Mouse (Mus musculus): Measurements from ENCODE around the gene Igf2bp3.

DNA sequence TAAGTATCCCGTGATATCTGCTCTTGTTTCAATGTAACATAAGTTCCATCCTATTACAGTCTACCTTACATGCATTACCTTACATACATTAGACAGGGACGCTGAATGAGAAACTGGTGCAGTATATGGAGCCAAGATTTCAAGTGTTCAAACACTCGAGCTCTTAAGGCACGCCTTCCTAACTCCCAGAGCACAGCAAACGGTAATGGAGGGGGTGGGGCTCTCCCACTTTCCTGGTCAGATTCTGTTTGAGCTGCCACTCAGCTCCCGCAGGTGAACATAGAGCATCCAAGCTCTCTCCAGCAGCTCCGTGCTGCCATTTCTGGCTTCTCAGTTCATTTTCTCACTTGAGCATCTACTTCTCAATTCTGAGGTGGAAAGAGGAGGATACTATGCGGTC lies 96.3 kb downstream of the Igf2bp3 start:
- TF ChIP-seq CTCF (IDR thresholded peaks at IDR 0.05; ENCODE audit: extremely low read depth, insufficient read length, insufficient replicate concordance, low read depth, low read length), result no peak
- TF ChIP-seq POLR2A (IDR thresholded peaks at IDR 0.05; ENCODE audit: low read depth, low read length), result no peak
